Mouse (Mus musculus) CH12.LX (cell line): ENCODE data around the gene Sox9. TPM values are rescaled to one million over a fixed set of nuclear protein-coding genes. Genes with fewer than 3 reads are reported as not detected.

Experiments
- DNase-seq: peaks from one replicate; pipeline ENCODE4 v3.0.0-alpha.2; 2013; ENCODE audit errors: extremely low read depth
- H3K27ac ChIP-seq: 2 replicates; pipeline ENCODE4 v1.5.1; 2012; ENCODE audit warnings: low read depth, mild to moderate bottlenecking, control low read depth, moderate library complexity; ENCODE audit not compliant: insufficient read depth
- H3K27me3 ChIP-seq: replicated peaks from 2 replicates; pipeline ENCODE3; 2012; ENCODE audit warnings: inconsistent platforms
- H3K36me3 ChIP-seq, 2 experiments: replicated peaks in 1 of 2; 2 replicates each; pipeline versions ENCODE3 to v1.6.1; 2012; ENCODE audit warnings: inconsistent platforms in 1 of 2, low read length in 1 of 2, mild to moderate bottlenecking in 1 of 2, mixed read lengths in 1 of 2, moderate library complexity in 1 of 2; ENCODE audit not compliant: control insufficient read depth in 1 of 2, insufficient read depth in 1 of 2
- H3K4me1 ChIP-seq, 2 experiments: 2 replicates each; pipeline ENCODE4 v1.6.1; 2012; ENCODE audit warnings: inconsistent platforms in 1 of 2, moderate library complexity in 1 of 2; ENCODE audit not compliant: insufficient read depth in 2 of 2, control insufficient read depth in 1 of 2
- H3K4me2 ChIP-seq: 2 replicates; pipeline ENCODE4 v1.6.1; 2012; ENCODE audit warnings: low read depth, mild to moderate bottlenecking, control low read depth; ENCODE audit not compliant: poor library complexity, insufficient read depth, severe bottlenecking
- H3K4me3 ChIP-seq, 3 experiments: fragments of 150-350 bp in 1 of 3; sonication (generic) in 1 of 3; replicated peaks in 1 of 3; 2 replicates each; pipeline versions ENCODE3 to v1.5.1; 2011 to 2012; ENCODE audit warnings: low read depth in 2 of 3, low read length in 2 of 3, mild to moderate bottlenecking in 2 of 3, moderate library complexity in 2 of 3, control low read depth in 1 of 3, improper control_type of control experiment in 1 of 3, inconsistent platforms in 1 of 3, mixed read lengths in 1 of 3; ENCODE audit not compliant: poor library complexity in 1 of 3
- H3K79me2 ChIP-seq: replicated peaks from 2 replicates; pipeline ENCODE4 v1.6.1; 2012; ENCODE audit warnings: mild to moderate bottlenecking, moderate library complexity; ENCODE audit not compliant: control insufficient read depth, poor library complexity, insufficient read depth, severe bottlenecking; ENCODE audit errors: extremely low read depth
- H3K9ac ChIP-seq: 2 replicates; pipeline ENCODE4 v1.6.1; 2012; ENCODE audit warnings: low read depth, mild to moderate bottlenecking, control low read depth, moderate library complexity; ENCODE audit not compliant: insufficient read depth
- H3K9me3 ChIP-seq: replicated peaks from 2 replicates; pipeline ENCODE3; 2012; ENCODE audit warnings: low read length, inconsistent platforms, mixed read lengths
- CHD2 ChIP-seq: IDR thresholded peaks from 2 replicates; pipeline ENCODE4 v1.6.1; 2011; ENCODE audit warnings: low read length, improper control_type of control experiment
- CTCF ChIP-seq, 2 experiments: IDR thresholded peaks in 1 of 2; conservative IDR thresholded peaks in 1 of 2; 2 replicates each; pipeline ENCODE4 v1.5.1; 2011 to 2012; ENCODE audit warnings: low read depth in 2 of 2, low read length in 2 of 2, improper control_type of control experiment in 1 of 2, inconsistent platforms in 1 of 2, mild to moderate bottlenecking in 1 of 2, moderate library complexity in 1 of 2
- E2F4 ChIP-seq: IDR thresholded peaks from 2 replicates; pipeline ENCODE4 v1.6.1; 2011; ENCODE audit warnings: low read depth, low read length, improper control_type of control experiment; ENCODE audit not compliant: insufficient replicate concordance
- GABPA ChIP-seq: IDR thresholded peaks from 2 replicates; pipeline ENCODE4 v1.6.1; 2012; ENCODE audit warnings: low read depth, low read length, improper control_type of control experiment, inconsistent platforms; ENCODE audit not compliant: insufficient replicate concordance
- IRF4 ChIP-seq: IDR thresholded peaks from 2 replicates; pipeline ENCODE4 v1.6.1; 2014; ENCODE audit warnings: low read depth, mild to moderate bottlenecking, inconsistent platforms, low read length, improper control_type of control experiment
- JUN ChIP-seq: IDR thresholded peaks from 2 replicates; pipeline ENCODE4 v1.6.1; 2011; ENCODE audit warnings: low read depth, mild to moderate bottlenecking, low read length, improper control_type of control experiment, moderate library complexity; ENCODE audit not compliant: insufficient read depth
- JUND ChIP-seq: conservative IDR thresholded peaks from 2 replicates; pipeline ENCODE4 v1.6.1; 2011; ENCODE audit warnings: low read depth, low read length, improper control_type of control experiment
- KAT2A ChIP-seq: IDR thresholded peaks from 2 replicates; pipeline ENCODE4 v1.6.1; 2012; ENCODE audit warnings: low read length, improper control_type of control experiment, inconsistent platforms; ENCODE audit not compliant: insufficient replicate concordance
- MAFK ChIP-seq: IDR thresholded peaks from 2 replicates; pipeline ENCODE4 v1.6.1; 2011; ENCODE audit warnings: low read length, improper control_type of control experiment; ENCODE audit not compliant: insufficient replicate concordance
- MXI1 ChIP-seq: IDR thresholded peaks from 2 replicates; pipeline ENCODE4 v1.6.1; 2011; ENCODE audit warnings: mild to moderate bottlenecking, low read depth, low read length, improper control_type of control experiment
- PAX5 ChIP-seq: IDR thresholded peaks from 2 replicates; pipeline ENCODE4 v1.6.1; 2012; ENCODE audit warnings: low read length, inconsistent platforms, mixed read lengths
- POLR2A ChIP-seq: IDR thresholded peaks from 2 replicates; pipeline ENCODE4 v1.6.1; 2011; ENCODE audit warnings: low read depth, mild to moderate bottlenecking, improper control_type of control experiment, low read length
- RAD21 ChIP-seq: IDR thresholded peaks from 2 replicates; pipeline ENCODE4 v1.6.1; 2011; ENCODE audit warnings: low read depth, mild to moderate bottlenecking, low read length, improper control_type of control experiment, moderate library complexity
- SMC3 ChIP-seq: IDR thresholded peaks from 2 replicates; pipeline ENCODE4 v1.6.1; 2011; ENCODE audit warnings: low read depth, low read length, improper control_type of control experiment
- TBP ChIP-seq: conservative IDR thresholded peaks from 2 replicates; pipeline ENCODE4 v1.6.1; 2011; ENCODE audit warnings: low read depth, low read length, improper control_type of control experiment
- UBTF ChIP-seq: IDR thresholded peaks from 2 replicates; pipeline ENCODE4 v1.6.1; 2012; ENCODE audit warnings: low read depth, mild to moderate bottlenecking, inconsistent platforms, low read length, improper control_type of control experiment, moderate library complexity
- USF2 ChIP-seq: conservative IDR thresholded peaks from 2 replicates; pipeline ENCODE4 v1.6.1; 2011; ENCODE audit warnings: low read depth, low read length, improper control_type of control experiment
- ZKSCAN1 ChIP-seq: IDR thresholded peaks from 2 replicates; pipeline ENCODE4 v1.6.1; 2012; ENCODE audit warnings: low read depth, inconsistent platforms, low read length, improper control_type of control experiment, borderline replicate concordance
- ZNF384 ChIP-seq: IDR thresholded peaks from 2 replicates; pipeline ENCODE4 v1.6.1; 2012; ENCODE audit warnings: low read depth, low read length, improper control_type of control experiment, inconsistent platforms
- dilution Hi-C: fragments of 300-500 bp; cut with MboI; formaldehyde crosslinking; loops from 2 replicates; pipeline ENCODE4 v1.14.3; 2020; ENCODE audit warnings: low sequenced_read_pairs; ENCODE audit not compliant: extremely low pct_unique_long_range_greater_than_20kb, extremely low pct_ligation_motif_present
- in situ Hi-C: fragments of 300-500 bp; cut with MboI; formaldehyde crosslinking; loops from 3 replicates; pipeline ENCODE4 v1.14.3; 2019; ENCODE audit warnings: low sequenced_read_pairs, low pct_ligation_motif_present, low pct_unique_long_range_greater_than_20kb, mixed read lengths
- polyA plus RNA-seq: library from polyadenylated mRNA; unstranded; fragments of >175 nt; gene quantifications from 2 replicates; pipeline ENCODE4 v1.2.1, GENCODE M21; 2012; ENCODE audit warnings: low read depth; ENCODE audit not compliant: insufficient read length
- total RNA-seq, 2 experiments: library from RNA; depleted of rRNA; stranded (reverse); fragments of 300-350 nt in 1 of 2; fragments of >200 nt in 1 of 2; gene quantifications; 2 replicates each; pipeline ENCODE4 v1.2.3; 2012 to 2014

Gene Sox9
- total and polyA plus RNA-seq, 3 experiments = not detected

GRCm38 (mm10) chr11:112785581-112785980, 3.6 kb downstream of the Sox9 start:
- Histone ChIP-seq H3K4me1 (no peaks in the 10 kb centered on the region), H3K36me3 (no peaks in the 10 kb centered on the region), H3K9me3 (peaks cover 47% of the 10 kb centered on the region), H3K4me3 (no peak overlapping the region), H3K27ac (no peak overlapping the region), H3K79me2 (no peaks in the 10 kb centered on the region), H3K9ac (no peak overlapping the region), H3K27me3 (no peaks in the 10 kb centered on the region), H3K4me2 (no peak overlapping the region)
- DNase-seq = no peak
- dilution Hi-C loops = no loop called here
- in situ Hi-C loops = no loop called here
- no peak for TF ChIP-seq CHD2
- no peak for TF ChIP-seq KAT2A
- TF ChIP-seq ZKSCAN1 = no peak
- no peak for TF ChIP-seq SMC3
- TF ChIP-seq PAX5 = no peak
- TF ChIP-seq E2F4 = no peak
- no peak for TF ChIP-seq TBP
- TF ChIP-seq MXI1 = no peak
- TF ChIP-seq JUN = no peak
- no peak for TF ChIP-seq ZNF384
- TF ChIP-seq UBTF = no peak

DNA sequence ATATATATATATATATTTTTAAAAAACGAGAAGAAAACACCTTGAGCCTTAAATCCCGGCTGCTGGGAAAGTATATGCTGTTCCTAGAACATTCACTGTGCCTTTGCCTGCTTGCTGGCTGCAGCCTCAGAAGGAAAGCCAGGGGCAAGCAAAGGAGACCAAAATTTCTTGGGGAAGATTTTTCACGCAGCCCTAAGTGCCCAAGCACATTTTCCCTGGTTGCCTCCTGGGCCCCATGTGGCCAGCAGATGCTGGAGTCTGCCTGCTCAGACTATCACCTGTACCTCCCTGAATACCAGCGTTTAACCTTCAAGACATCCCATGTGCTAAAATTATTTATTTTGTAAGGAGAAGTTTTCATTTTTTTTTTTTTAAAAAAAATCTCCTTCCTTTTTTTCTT, 4.4 kb downstream of the Sox9 start:
- H3K4me2 ChIP-seq = no peak overlapping the region
- dilution Hi-C loops = no loop called here
- DNase-seq = no peak

DNA sequence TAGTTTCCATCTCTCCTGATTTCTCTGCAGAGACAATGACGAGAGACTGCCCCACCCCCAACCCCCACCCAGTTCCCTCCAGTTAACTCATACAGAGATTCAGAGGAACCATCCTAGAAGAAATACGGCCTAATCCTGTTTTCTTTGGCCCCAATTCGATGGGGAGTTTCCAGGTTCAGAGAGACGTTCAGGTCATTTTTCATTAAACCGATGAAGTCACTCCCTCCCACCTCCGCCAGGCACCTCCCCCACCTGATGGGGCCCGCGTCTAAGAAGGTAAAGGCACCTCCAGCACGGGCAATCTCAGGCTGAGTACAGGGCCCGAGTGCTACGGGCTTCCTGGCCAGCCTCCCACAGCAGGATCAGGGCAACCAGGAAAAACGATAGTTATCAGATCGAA, 6.3 kb downstream of the Sox9 start:
- dilution Hi-C loops = no loop called here
- H3K27ac ChIP-seq = no peak overlapping the region
- no peak for DNase-seq
- TF ChIP-seq GABPA = no peak
- TF ChIP-seq JUN = no peak
- TF ChIP-seq E2F4 = no peak
- no peak for TF ChIP-seq USF2
- TF ChIP-seq CTCF (conservative IDR thresholded peaks at IDR 0.05 in 1 of 2, IDR thresholded peaks at IDR 0.05 in 1 of 2; ENCODE audit: low read depth in 2 of 2, low read length in 2 of 2) = no peak
- no peak for TF ChIP-seq ZKSCAN1
- no peak for TF ChIP-seq CHD2
- TF ChIP-seq RAD21 = no peak
- TF ChIP-seq, all 38 proteins: peak for 0
- no peak overlapping the region for H3K9ac ChIP-seq
- no peaks in the 10 kb centered on the region for H3K4me1 ChIP-seq
- H3K36me3 ChIP-seq = no peaks in the 10 kb centered on the region
- H3K4me3 ChIP-seq = no peak overlapping the region
- no peak overlapping the region for H3K4me2 ChIP-seq
- H3K9me3 ChIP-seq = peaks cover 33% of the 10 kb centered on the region
- no peaks in the 10 kb centered on the region for H3K79me2 ChIP-seq
- no peaks in the 10 kb centered on the region for H3K27me3 ChIP-seq
- in situ Hi-C loops = no loop called here

More for the DNA sequence above, 4.4 kb downstream of the Sox9 start:
- no peaks in the 10 kb centered on the region for H3K4me1 ChIP-seq
- H3K36me3 ChIP-seq = no peaks in the 10 kb centered on the region
- no peaks in the 10 kb centered on the region for H3K79me2 ChIP-seq
- H3K27ac ChIP-seq = no peak overlapping the region
- peaks cover 43% of the 10 kb centered on the region for H3K9me3 ChIP-seq
- H3K9ac ChIP-seq = no peak overlapping the region
- no peak overlapping the region for H3K4me3 ChIP-seq
- H3K27me3 ChIP-seq = no peaks in the 10 kb centered on the region
- TF ChIP-seq IRF4 (no peak), JUND (no peak), POLR2A (no peak), CTCF (conservative IDR thresholded peaks at IDR 0.05 in 1 of 2, IDR thresholded peaks at IDR 0.05 in 1 of 2; ENCODE audit: low read depth in 2 of 2, low read length in 2 of 2) (no peak), USF2 (no peak), MAFK (no peak), GABPA (no peak), MXI1 (no peak), UBTF (no peak), PAX5 (no peak)
- in situ Hi-C loops = no loop called here
